In the genomic region with DNA sequence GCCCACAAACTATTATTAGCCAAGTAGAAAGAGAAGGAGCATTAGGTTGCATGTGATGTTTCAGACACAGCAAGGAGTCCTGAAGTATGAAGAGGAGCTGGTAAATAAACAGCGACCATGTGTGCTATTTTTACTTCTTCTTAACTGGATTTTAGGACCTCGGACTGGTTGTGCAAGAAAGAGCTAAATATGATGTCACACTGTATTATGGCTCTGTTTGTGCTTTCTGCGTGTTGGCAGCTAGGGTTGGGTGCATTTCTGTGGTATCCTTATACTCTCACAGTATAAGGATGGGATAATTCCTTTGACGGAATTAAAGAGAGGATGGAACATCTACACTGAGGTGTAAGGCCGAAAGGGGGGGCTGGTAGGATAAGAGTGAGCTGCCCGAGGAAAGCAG, we compare ENCODE assay signal across 7 mouse cellular contexts. TPM values are rescaled to one million over a fixed set of nuclear protein-coding genes. Genes with fewer than 3 reads are reported as not detected.
DNase-seq lines count a peak whose midpoint lies in the region; ATAC-seq and TF ChIP-seq lines count a peak whose summit lies in the region.

No protein-coding gene starts in this region.

- H3K27me3 ChIP-seq in lung, embryonic 16.5 days (ENCODE audit: control insufficient read depth, insufficient read depth, low read depth, low read length) = no peaks in the 10 kb centered on the region
- H3K27me3 ChIP-seq in hindbrain, embryonic 11.5 days (ENCODE audit: control insufficient read depth, insufficient read depth, low read length) = no peaks in the 10 kb centered on the region
- H3K27me3 ChIP-seq in liver, embryonic 13.5 days = no peaks in the 10 kb centered on the region
- H3K27me3 ChIP-seq in stomach, postnatal 0 days (ENCODE audit: control insufficient read depth, insufficient read depth, low read length) = no peaks in the 10 kb centered on the region

- DNase-seq in lung, adult 2 months = no peak
- DNase-seq in hindbrain, embryonic 11.5 days (ENCODE audit: low spot score) = no peak
- DNase-seq in liver, embryonic 13.5 days = no peak
- no peak for DNase-seq in stomach, postnatal 0 days (ENCODE audit: low spot score)
- DNase-seq in thymus, postnatal 14 days = no peak

- H3K4me3 ChIP-seq in lung, embryonic 16.5 days (ENCODE audit: low read length) = peak overlapping the region; percentile 28
- no peak overlapping the region for H3K4me3 ChIP-seq in lung, adult 2 months (replicated peaks; ENCODE audit: extremely low read depth, low read depth, low read length)
- peak overlapping the region; percentile 8; the same call in 1 of the 2 replicates for H3K4me3 ChIP-seq in hindbrain, embryonic 11.5 days (ENCODE audit: low read depth, low read length)
- peak overlapping the region; percentile 98; the same call in 1 of the 2 replicates for H3K4me3 ChIP-seq in liver, embryonic 13.5 days (replicated peaks)
- peak overlapping the region; percentile 23 for H3K4me3 ChIP-seq in stomach, postnatal 0 days (ENCODE audit: low read depth, low read length)

- no peak for TF ChIP-seq EP300 in stomach, postnatal 0 days (optimal IDR thresholded peaks at IDR 0.05)

- ATAC-seq in lung, embryonic 16.5 days (ENCODE audit: low read depth) = no peak
- ATAC-seq in hindbrain, embryonic 11.5 days (ENCODE audit: low FRiP score) = no peak
- ATAC-seq in liver, embryonic 13.5 days (ENCODE audit: low read depth) = no peak
- no peak for ATAC-seq in stomach, postnatal 0 days (ENCODE audit: low FRiP score, low TSS enrichment)
- ATAC-seq in inflammation-experienced regulatory T-cells, adult 6 months = no peak

- no peak for TF ChIP-seq CTCF in lung, adult 2 months (IDR thresholded peaks at IDR 0.05; ENCODE audit: insufficient read depth, low read length)
- 0 out of 2 replicates have a peak, but pooled peaks have one; percentile 7 for TF ChIP-seq CTCF in stomach, postnatal 0 days (IDR thresholded peaks at IDR 0.05; ENCODE audit: low read depth)

- H3K36me3 ChIP-seq in lung, embryonic 16.5 days (ENCODE audit: control insufficient read depth, insufficient read depth, low read length) = peaks cover 44% of the 10 kb centered on the region
- peaks cover 19% of the 10 kb centered on the region for H3K36me3 ChIP-seq in hindbrain, embryonic 11.5 days (ENCODE audit: control insufficient read depth, insufficient read depth, low read length)
- peaks cover 72% of the 10 kb centered on the region for H3K36me3 ChIP-seq in liver, embryonic 13.5 days
- H3K36me3 ChIP-seq in stomach, postnatal 0 days (ENCODE audit: control insufficient read depth, insufficient read depth, low read length) = peaks cover 30% of the 10 kb centered on the region

- no peaks in the 10 kb centered on the region for H3K9me3 ChIP-seq in lung, embryonic 16.5 days (ENCODE audit: control insufficient read depth, low read length)
- H3K9me3 ChIP-seq in hindbrain, embryonic 11.5 days (ENCODE audit: control insufficient read depth, low read length) = no peaks in the 10 kb centered on the region
- no peaks in the 10 kb centered on the region for H3K9me3 ChIP-seq in liver, embryonic 13.5 days (replicated peaks)
- no peaks in the 10 kb centered on the region for H3K9me3 ChIP-seq in stomach, postnatal 0 days (ENCODE audit: control insufficient read depth, low read length)

- H3K4me2 ChIP-seq in lung, embryonic 16.5 days (ENCODE audit: low read depth, low read length) = peak overlapping the region; percentile 57
- no peak overlapping the region for H3K4me2 ChIP-seq in hindbrain, embryonic 11.5 days (replicated peaks; ENCODE audit: low read depth, low read length)
- H3K4me2 ChIP-seq in liver, embryonic 13.5 days = peak overlapping the region; percentile 78
- peak overlapping the region; percentile 48 for H3K4me2 ChIP-seq in stomach, postnatal 0 days (replicated peaks; ENCODE audit: low read depth)

- no peak overlapping the region for H3K27ac ChIP-seq in lung, embryonic 16.5 days (ENCODE audit: low read length)
- no peak overlapping the region for H3K27ac ChIP-seq in hindbrain, embryonic 11.5 days (ENCODE audit: low read depth, low read length)
- peak overlapping the region; percentile 98 for H3K27ac ChIP-seq in liver, embryonic 13.5 days
- peak overlapping the region; percentile 53; the same call in 1 of the 2 replicates for H3K27ac ChIP-seq in stomach, postnatal 0 days (replicated peaks)

- H3K9ac ChIP-seq in lung, embryonic 16.5 days (ENCODE audit: low read length) = peak overlapping the region; percentile 50
- no peak overlapping the region for H3K9ac ChIP-seq in hindbrain, embryonic 11.5 days (ENCODE audit: low read depth, low read length)
- peak overlapping the region; percentile 100 for H3K9ac ChIP-seq in liver, embryonic 13.5 days
- H3K9ac ChIP-seq in stomach, postnatal 0 days (ENCODE audit: low read length) = peak overlapping the region; percentile 45; the same call in 1 of the 2 replicates

- TF ChIP-seq POLR2A in lung, adult 2 months (IDR thresholded peaks at IDR 0.05; ENCODE audit: borderline replicate concordance, extremely low read depth, low read depth, low read length) = no peak

- H3K4me1 ChIP-seq in lung, embryonic 16.5 days (replicated peaks; ENCODE audit: control insufficient read depth, insufficient read depth, low read length) = peaks cover 31% of the 10 kb centered on the region
- peaks cover 20% of the 10 kb centered on the region for H3K4me1 ChIP-seq in lung, adult 2 months (ENCODE audit: control insufficient read depth, insufficient read depth, low read length)
- H3K4me1 ChIP-seq in hindbrain, embryonic 11.5 days (replicated peaks; ENCODE audit: control insufficient read depth, insufficient read depth, low read length) = peaks cover 13% of the 10 kb centered on the region
- peaks cover 64% of the 10 kb centered on the region for H3K4me1 ChIP-seq in liver, embryonic 13.5 days (replicated peaks)
- H3K4me1 ChIP-seq in stomach, postnatal 0 days (replicated peaks; ENCODE audit: control insufficient read depth, insufficient read depth) = 0 out of 2 replicates have a peak, but pooled peaks cover 2% of the 10 kb centered on the region

- WGBS in lung, embryonic 16.5 days = 66% methylated on average over 6 of the region's 6 CpGs
- 48% methylated on average over 6 of the region's 6 CpGs for WGBS in lung, adult 2 months
- WGBS in hindbrain, embryonic 11.5 days = 92% methylated on average over 6 of the region's 6 CpGs
- 67% methylated on average over 6 of the region's 6 CpGs for WGBS in liver, embryonic 13.5 days (ENCODE audit: insufficient replicate concordance)
- WGBS in stomach, postnatal 0 days = 53% methylated on average over 6 of the region's 6 CpGs

RNA-seq across cellular contexts. Expression of a gene that starts 3.6 kb away (rescaled TPM):
- 149 and 164 TPM in 2 replicates for polyA plus RNA-seq in lung, embryonic 16.5 days (2015; fragmentation: Nextera tagmentation; extraction: Ambion mirVana)
- 20.0 and 26.9 TPM in 2 replicates for polyA plus RNA-seq in lung, adult 2 months (2012; rRNA removed)
- 45.6 and 52.3 TPM in 2 replicates for polyA plus RNA-seq in hindbrain, embryonic 11.5 days (2014; fragmentation: Nextera tagmentation; extraction: Ambion mirVana)
- 99.5 and 114 TPM in 2 replicates for polyA plus RNA-seq in liver, embryonic 13.5 days (2015; fragmentation: Nextera tagmentation; extraction: Ambion mirVana)
- 68.0 and 69.3 TPM in 2 replicates for polyA plus RNA-seq in stomach, postnatal 0 days (2015; fragmentation: Nextera tagmentation; extraction: Ambion mirVana)
- polyA plus RNA-seq in inflammation-experienced regulatory T-cells, adult 6 months (2017; shearing (Covaris generic)) = 10 to 100 TPM; 78.8 to 96.7 (median 81.2) TPM

RNA-seq across cellular contexts. Expression of a gene that starts 8.4 kb away (rescaled TPM):
- 27.5 and 28.9 TPM in 2 replicates for polyA plus RNA-seq in lung, embryonic 16.5 days (2015; fragmentation: Nextera tagmentation; extraction: Ambion mirVana)
- polyA plus RNA-seq in lung, adult 2 months (2012; rRNA removed) = 14.9 and 17.9 TPM in 2 replicates
- polyA plus RNA-seq in hindbrain, embryonic 11.5 days (2014; fragmentation: Nextera tagmentation; extraction: Ambion mirVana) = 23.7 and 27.8 TPM in 2 replicates
- 18.7 and 20.2 TPM in 2 replicates for polyA plus RNA-seq in liver, embryonic 13.5 days (2015; fragmentation: Nextera tagmentation; extraction: Ambion mirVana)
- 14.9 and 15.8 TPM in 2 replicates for polyA plus RNA-seq in stomach, postnatal 0 days (2015; fragmentation: Nextera tagmentation; extraction: Ambion mirVana)
- polyA plus RNA-seq in inflammation-experienced regulatory T-cells, adult 6 months (2017; shearing (Covaris generic)) = 10 to 100 TPM; 17.6 to 38.3 (median 35.3) TPM

RNA-seq across cellular contexts. Expression of a gene that starts 15.9 kb away (rescaled TPM):
- 31.0 and 32.2 TPM in 2 replicates for polyA plus RNA-seq in lung, embryonic 16.5 days (2015; fragmentation: Nextera tagmentation; extraction: Ambion mirVana)
- polyA plus RNA-seq in lung, adult 2 months (2012; rRNA removed) = 50.5 and 65.5 TPM in 2 replicates
- polyA plus RNA-seq in hindbrain, embryonic 11.5 days (2014; fragmentation: Nextera tagmentation; extraction: Ambion mirVana) = 6.5 and 7.8 TPM in 2 replicates
- 14.4 and 15.2 TPM in 2 replicates for polyA plus RNA-seq in liver, embryonic 13.5 days (2015; fragmentation: Nextera tagmentation; extraction: Ambion mirVana)
- 24.6 and 26.6 TPM in 2 replicates for polyA plus RNA-seq in stomach, postnatal 0 days (2015; fragmentation: Nextera tagmentation; extraction: Ambion mirVana)
- polyA plus RNA-seq in inflammation-experienced regulatory T-cells, adult 6 months (2017; shearing (Covaris generic)) = 10 to 100 TPM; 20.3 to 25.7 (median 20.4) TPM

RNA-seq across cellular contexts. Expression of a gene that starts 16.1 kb away (rescaled TPM):
- 2.8 and 4.0 TPM in 2 replicates for polyA plus RNA-seq in lung, embryonic 16.5 days (2015; fragmentation: Nextera tagmentation; extraction: Ambion mirVana)
- polyA plus RNA-seq in lung, adult 2 months (2012; rRNA removed) = 11.3 and 14.1 TPM in 2 replicates
- 1.0 and 1.1 TPM in 2 replicates for polyA plus RNA-seq in hindbrain, embryonic 11.5 days (2014; fragmentation: Nextera tagmentation; extraction: Ambion mirVana)
- polyA plus RNA-seq in liver, embryonic 13.5 days (2015; fragmentation: Nextera tagmentation; extraction: Ambion mirVana) = 2.7 and 2.8 TPM in 2 replicates
- 3.0 and 3.6 TPM in 2 replicates for polyA plus RNA-seq in stomach, postnatal 0 days (2015; fragmentation: Nextera tagmentation; extraction: Ambion mirVana)
- 10 to 100 TPM in 1 of 3 experiments, 1 to 10 TPM in 2; 3.2 to 22.7 (median 3.4) TPM for polyA plus RNA-seq in inflammation-experienced regulatory T-cells, adult 6 months (2017; shearing (Covaris generic))

RNA-seq across cellular contexts. Expression of a gene that starts 21.6 kb away (rescaled TPM):
- polyA plus RNA-seq in lung, embryonic 16.5 days (2015; fragmentation: Nextera tagmentation; extraction: Ambion mirVana) = 366 TPM in 2 replicates
- 121 and 206 TPM in 2 replicates for polyA plus RNA-seq in lung, adult 2 months (2012; rRNA removed)
- 462 and 475 TPM in 2 replicates for polyA plus RNA-seq in hindbrain, embryonic 11.5 days (2014; fragmentation: Nextera tagmentation; extraction: Ambion mirVana)
- 298 and 320 TPM in 2 replicates for polyA plus RNA-seq in liver, embryonic 13.5 days (2015; fragmentation: Nextera tagmentation; extraction: Ambion mirVana)
- 240 and 247 TPM in 2 replicates for polyA plus RNA-seq in stomach, postnatal 0 days (2015; fragmentation: Nextera tagmentation; extraction: Ambion mirVana)
- 100 to 1,000 TPM; 465 to 725 (median 677) TPM for polyA plus RNA-seq in inflammation-experienced regulatory T-cells, adult 6 months (2017; shearing (Covaris generic))

Comparison
In these comparisons a context has a peak if more than half of its experiments do, and no peak if none do; other contexts are left out.
1. H3K27ac ChIP-seq: peak in liver, embryonic 13.5 days (single experiment) and stomach, postnatal 0 days (single experiment); none in lung, embryonic 16.5 days (single experiment) and hindbrain, embryonic 11.5 days (single experiment).